8 mouse cellular contexts compared by ENCODE assay signal in the genomic region with DNA sequence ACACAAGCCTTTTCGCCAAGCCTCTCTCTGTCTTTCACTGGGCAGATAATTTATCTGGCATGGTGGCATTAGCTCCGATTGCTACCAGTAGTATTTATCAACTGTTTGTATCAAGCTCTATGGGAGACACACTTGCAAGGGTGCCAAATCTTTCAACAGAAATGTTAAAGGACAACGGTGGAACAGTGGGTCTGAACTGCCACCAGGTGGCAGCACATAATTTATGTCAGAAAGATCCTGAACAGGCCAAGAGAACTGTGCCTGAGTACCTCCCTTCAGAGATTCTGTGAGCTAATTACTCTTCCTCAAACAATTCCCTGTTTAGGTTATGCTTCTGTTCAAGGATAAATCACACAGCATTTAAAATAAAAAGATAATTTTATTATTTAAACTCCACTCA. TPM values are rescaled to one million over a fixed set of nuclear protein-coding genes. Genes with fewer than 3 reads are reported as not detected.
DNase-seq lines count a peak whose midpoint lies in the region; ATAC-seq and TF ChIP-seq lines count a peak whose summit lies in the region.

No protein-coding gene starts in this region.

- no peak overlapping the region for H3K4me3 ChIP-seq in lung, embryonic 14.5 days (ENCODE audit: low read depth, low read length)

- no peaks in the 10 kb centered on the region for H3K4me1 ChIP-seq in lung, embryonic 14.5 days (ENCODE audit: insufficient read depth)

- no peak overlapping the region for H3K4me2 ChIP-seq in lung, embryonic 14.5 days

- no peak overlapping the region for H3K9ac ChIP-seq in lung, embryonic 14.5 days

- peak; percentile 88 for DNase-seq in R1 (ENCODE audit: low read depth, low spot score)
- DNase-seq in cerebellum, postnatal 25 days, result peak; percentile 69 to 85
- DNase-seq in frontal cortex, postnatal 14 days (ENCODE audit: low spot score in 2 of 2), result peak; percentile 23 to 51
- peak; percentile 75 to 78 for DNase-seq in kidney, postnatal 25 days
- DNase-seq in lung, embryonic 14.5 days, result peak; percentile 93
- DNase-seq in right cerebral cortex, adult 18-20 months, result peak; percentile 78
- DNase-seq in yolk sac, embryonic 10.5 days (ENCODE audit: low spot score), result peak; percentile 31

- no peaks in the 10 kb centered on the region for H3K27me3 ChIP-seq in lung, embryonic 14.5 days (ENCODE audit: insufficient read depth, low read length)

- H3K36me3 ChIP-seq in lung, embryonic 14.5 days (ENCODE audit: insufficient read depth), result peaks cover 11% of the 10 kb centered on the region; the same call in 1 of the 2 replicates

- TF ChIP-seq CTCF in lung, embryonic 14.5 days (IDR thresholded peaks at IDR 0.05; ENCODE audit: low read depth), result peak; percentile 77

- WGBS in lung, embryonic 14.5 days, result 15% methylated on average over 3 of the region's 3 CpGs

- no peak overlapping the region for H3K27ac ChIP-seq in lung, embryonic 14.5 days (ENCODE audit: low read depth)

- peak; percentile 25 for ATAC-seq in CD4-positive, CD25-positive, alpha-beta regulatory T cell, adult 4 months
- no peak for ATAC-seq in lung, embryonic 14.5 days (ENCODE audit: insufficient read depth)

- H3K9me3 ChIP-seq in lung, embryonic 14.5 days (ENCODE audit: low read depth, low read length), result no peaks in the 10 kb centered on the region

RNA-seq across cellular contexts. Expression of a gene that starts 1.4 kb away (rescaled TPM):
- polyA plus RNA-seq in CD4-positive, CD25-positive, alpha-beta regulatory T cell, adult 4 months (2017; shearing (Covaris generic)), result 1 to 10 TPM; 4.6 to 7.8 TPM
- 6.6 and 7.8 TPM in 2 replicates for polyA plus RNA-seq in lung, embryonic 14.5 days (2014; fragmentation: Nextera tagmentation; extraction: Ambion mirVana)

RNA-seq across cellular contexts. Expression of a gene that starts 11.1 kb away (rescaled TPM):
- polyA plus RNA-seq in CD4-positive, CD25-positive, alpha-beta regulatory T cell, adult 4 months (2017; shearing (Covaris generic)), result 10 to 100 TPM; 50.5 to 55.9 TPM
- 30.0 and 35.1 TPM in 2 replicates for polyA plus RNA-seq in lung, embryonic 14.5 days (2014; fragmentation: Nextera tagmentation; extraction: Ambion mirVana)

RNA-seq across cellular contexts. Expression of a gene that starts 11.2 kb away (rescaled TPM):
- 1 to 10 TPM; 3.4 to 9.2 TPM for polyA plus RNA-seq in CD4-positive, CD25-positive, alpha-beta regulatory T cell, adult 4 months (2017; shearing (Covaris generic))
- 18.0 and 20.7 TPM in 2 replicates for polyA plus RNA-seq in lung, embryonic 14.5 days (2014; fragmentation: Nextera tagmentation; extraction: Ambion mirVana)

RNA-seq across cellular contexts. Expression of a gene that starts 34.1 kb away (rescaled TPM):
- polyA plus RNA-seq in CD4-positive, CD25-positive, alpha-beta regulatory T cell, adult 4 months (2017; shearing (Covaris generic)), result 100 to 1,000 TPM; 602 to 696 TPM
- polyA plus RNA-seq in lung, embryonic 14.5 days (2014; fragmentation: Nextera tagmentation; extraction: Ambion mirVana), result 1,429 and 1,485 TPM in 2 replicates

Comparison
In these comparisons a context has a peak if more than half of its experiments do, and no peak if none do; other contexts are left out.
1. DNase-seq: peak in every context shown above with its lines; median percentile 93 in lung, embryonic 14.5 days; 88 in R1; 78 in right cerebral cortex, adult 18-20 months; 77 in cerebellum, postnatal 25 days; 76 in kidney, postnatal 25 days; 37 in frontal cortex, postnatal 14 days; 31 in yolk sac, embryonic 10.5 days.